Mouse (Mus musculus): ENCODE results near the gene Cdkal1. TPM values are rescaled to one million over a fixed set of nuclear protein-coding genes. Genes with fewer than 3 reads are reported as not detected.

Gene Cdkal1
- polyA plus RNA-seq, 1 experiment, result 10.3 TPM

GRCm38 (mm10) chr13:29663908-29664307 lies 191.6 kb downstream of the Cdkal1 start:
- no peaks in the 10 kb centered on the region for H3K27me3 ChIP-seq (ENCODE audit: control insufficient read depth, insufficient read depth, low read length)
- H3K4me3 ChIP-seq (replicated peaks; ENCODE audit: insufficient read depth, low read depth, low read length), result no peak overlapping the region
- no peak for DNase-seq
- H3K27ac ChIP-seq (ENCODE audit: insufficient read depth, low read length), result no peak overlapping the region
- H3K4me1 ChIP-seq (ENCODE audit: control insufficient read depth, insufficient read depth, low read length), result peaks cover 5% of the 10 kb centered on the region; the same call in 1 of the 2 replicates
- 91% methylated on average over 3 of the region's 3 CpGs for WGBS
- no peak for TF ChIP-seq CTCF (IDR thresholded peaks at IDR 0.05; ENCODE audit: borderline replicate concordance, insufficient read depth, low read depth, low read length)
- no peak for TF ChIP-seq POLR2A (IDR thresholded peaks at IDR 0.05; ENCODE audit: borderline replicate concordance, insufficient read depth, low read length)

- Histone ChIP-seq H3K27me3 (ENCODE audit: control insufficient read depth, insufficient read depth, low read length) (no peaks in the 10 kb centered on the region), H3K4me3 (replicated peaks; ENCODE audit: insufficient read depth, low read depth, low read length) (no peak overlapping the region), H3K27ac (ENCODE audit: insufficient read depth, low read length) (no peak overlapping the region), H3K4me1 (ENCODE audit: control insufficient read depth, insufficient read depth, low read length) (no peaks in the 10 kb centered on the region)
- TF ChIP-seq CTCF (IDR thresholded peaks at IDR 0.05; ENCODE audit: borderline replicate concordance, insufficient read depth, low read depth, low read length) (no peak), POLR2A (IDR thresholded peaks at IDR 0.05; ENCODE audit: borderline replicate concordance, insufficient read depth, low read length) (no peak)
- WGBS, result 88% methylated on average over 11 of the region's 11 CpGs
- no peak for DNase-seq
These were observed 199.6 kb downstream of the Cdkal1 start for GRCm38 (mm10) chr13:29655841-29656365.

- Histone ChIP-seq H3K27me3 (ENCODE audit: control insufficient read depth, insufficient read depth, low read length) (no peaks in the 10 kb centered on the region), H3K27ac (ENCODE audit: insufficient read depth, low read length) (no peak overlapping the region), H3K4me3 (replicated peaks; ENCODE audit: insufficient read depth, low read depth, low read length) (no peak overlapping the region), H3K4me1 (ENCODE audit: control insufficient read depth, insufficient read depth, low read length) (no peaks in the 10 kb centered on the region)
- no peak for DNase-seq
- 79% methylated on average over 4 of the region's 4 CpGs for WGBS
- TF ChIP-seq CTCF (IDR thresholded peaks at IDR 0.05; ENCODE audit: borderline replicate concordance, insufficient read depth, low read depth, low read length), result no peak
- no peak for TF ChIP-seq POLR2A (IDR thresholded peaks at IDR 0.05; ENCODE audit: borderline replicate concordance, insufficient read depth, low read length)
These were observed 202.1 kb downstream of the Cdkal1 start for GRCm38 (mm10) chr13:29653407-29653806.

GRCm38 (mm10) chr13:29652791-29653190 lies 202.7 kb downstream of the Cdkal1 start:
- Histone ChIP-seq H3K27ac (ENCODE audit: insufficient read depth, low read length) (no peak overlapping the region), H3K4me1 (ENCODE audit: control insufficient read depth, insufficient read depth, low read length) (no peaks in the 10 kb centered on the region), H3K4me3 (replicated peaks; ENCODE audit: insufficient read depth, low read depth, low read length) (no peak overlapping the region), H3K27me3 (ENCODE audit: control insufficient read depth, insufficient read depth, low read length) (no peaks in the 10 kb centered on the region)
- DNase-seq, result no peak
- no peak for TF ChIP-seq CTCF (IDR thresholded peaks at IDR 0.05; ENCODE audit: borderline replicate concordance, insufficient read depth, low read depth, low read length)
- TF ChIP-seq POLR2A (IDR thresholded peaks at IDR 0.05; ENCODE audit: borderline replicate concordance, insufficient read depth, low read length), result no peak
- WGBS, result 88% methylated on average over 6 of the region's 6 CpGs

- Histone ChIP-seq H3K27ac (ENCODE audit: insufficient read depth, low read length) (no peak overlapping the region), H3K4me1 (ENCODE audit: control insufficient read depth, insufficient read depth, low read length) (no peaks in the 10 kb centered on the region), H3K4me3 (replicated peaks; ENCODE audit: insufficient read depth, low read depth, low read length) (no peak overlapping the region), H3K27me3 (ENCODE audit: control insufficient read depth, insufficient read depth, low read length) (no peaks in the 10 kb centered on the region)
- no peak for TF ChIP-seq POLR2A (IDR thresholded peaks at IDR 0.05; ENCODE audit: borderline replicate concordance, insufficient read depth, low read length)
- no peak for TF ChIP-seq CTCF (IDR thresholded peaks at IDR 0.05; ENCODE audit: borderline replicate concordance, insufficient read depth, low read depth, low read length)
- DNase-seq, result no peak
- 64% methylated on average over 6 of the region's 6 CpGs for WGBS
These were observed 204.8 kb downstream of the Cdkal1 start for GRCm38 (mm10) chr13:29650576-29651236.

- WGBS, result 50% methylated on average over 2 of the region's 2 CpGs
- DNase-seq, result no peak
- H3K4me1 ChIP-seq (ENCODE audit: control insufficient read depth, insufficient read depth, low read length), result no peaks in the 10 kb centered on the region
- no peaks in the 10 kb centered on the region for H3K27me3 ChIP-seq (ENCODE audit: control insufficient read depth, insufficient read depth, low read length)
- no peak overlapping the region for H3K4me3 ChIP-seq (replicated peaks; ENCODE audit: insufficient read depth, low read depth, low read length)
- H3K27ac ChIP-seq (ENCODE audit: insufficient read depth, low read length), result no peak overlapping the region
- TF ChIP-seq CTCF (IDR thresholded peaks at IDR 0.05; ENCODE audit: borderline replicate concordance, insufficient read depth, low read depth, low read length), result no peak
- TF ChIP-seq POLR2A (IDR thresholded peaks at IDR 0.05; ENCODE audit: borderline replicate concordance, insufficient read depth, low read length), result no peak
These were observed 205.9 kb downstream of the Cdkal1 start for GRCm38 (mm10) chr13:29649593-29649992.

GRCm38 (mm10) chr13:29642226-29642625 lies 213.2 kb downstream of the Cdkal1 start:
- WGBS, result 87% methylated on average over 2 of the region's 2 CpGs
- H3K4me3 ChIP-seq (replicated peaks; ENCODE audit: insufficient read depth, low read depth, low read length), result no peak overlapping the region
- DNase-seq, result no peak
- no peak overlapping the region for H3K27ac ChIP-seq (ENCODE audit: insufficient read depth, low read length)
- TF ChIP-seq POLR2A (IDR thresholded peaks at IDR 0.05; ENCODE audit: borderline replicate concordance, insufficient read depth, low read length) (no peak), CTCF (IDR thresholded peaks at IDR 0.05; ENCODE audit: borderline replicate concordance, insufficient read depth, low read depth, low read length) (no peak)
- H3K27me3 ChIP-seq (ENCODE audit: control insufficient read depth, insufficient read depth, low read length), result no peaks in the 10 kb centered on the region
- H3K4me1 ChIP-seq (ENCODE audit: control insufficient read depth, insufficient read depth, low read length), result no peaks in the 10 kb centered on the region; the same call in 1 of the 2 replicates

GRCm38 (mm10) chr13:29641200-29641599 lies 214.3 kb downstream of the Cdkal1 start:
- DNase-seq, result no peak
- 79% methylated on average over 5 of the region's 5 CpGs for WGBS

More at GRCm38 (mm10) chr13:29641200-29641599, 214.3 kb downstream of the Cdkal1 start:
- Histone ChIP-seq H3K27me3 (ENCODE audit: control insufficient read depth, insufficient read depth, low read length) (no peaks in the 10 kb centered on the region), H3K27ac (ENCODE audit: insufficient read depth, low read length) (no peak overlapping the region), H3K4me3 (replicated peaks; ENCODE audit: insufficient read depth, low read depth, low read length) (no peak overlapping the region), H3K4me1 (ENCODE audit: control insufficient read depth, insufficient read depth, low read length) (no peaks in the 10 kb centered on the region; the same call in 1 of the 2 replicates)
- TF ChIP-seq POLR2A (IDR thresholded peaks at IDR 0.05; ENCODE audit: borderline replicate concordance, insufficient read depth, low read length) (no peak), CTCF (IDR thresholded peaks at IDR 0.05; ENCODE audit: borderline replicate concordance, insufficient read depth, low read depth, low read length) (no peak)
